Mouse (Mus musculus) left cerebral cortex, postnatal 36 days (tissue): Measurements from ENCODE around the gene Fuom. TPM values are rescaled to one million over a fixed set of nuclear protein-coding genes. Genes with fewer than 3 reads are reported as not detected.
"Not testable (repeated sequence)": the region's sequence is repeated elsewhere in the genome, so short reads cannot be mapped to it uniquely, and the experiment has no call there.

Experiments
- DNase-seq, 2 experiments: peaks; one replicate each; pipeline ENCODE4 v3.0.0; 2021 to 2022; ENCODE audit warnings: low spot score in 2 of 2, mixed read lengths in 1 of 2
- intact Hi-C: fragments of 180-260 bp; cut with DNase I; formaldehyde crosslinking; loops from one replicate; pipeline ENCODE4 v1.15.1; 2025
- total RNA-seq, 2 experiments: library from RNA; stranded (reverse); gene quantifications; 2 replicates each; pipeline ENCODE4 v1.2.3; 2021

Fuom gene
- total RNA-seq, result 10 to 100 TPM; 47.5 to 52.8 TPM

DNA sequence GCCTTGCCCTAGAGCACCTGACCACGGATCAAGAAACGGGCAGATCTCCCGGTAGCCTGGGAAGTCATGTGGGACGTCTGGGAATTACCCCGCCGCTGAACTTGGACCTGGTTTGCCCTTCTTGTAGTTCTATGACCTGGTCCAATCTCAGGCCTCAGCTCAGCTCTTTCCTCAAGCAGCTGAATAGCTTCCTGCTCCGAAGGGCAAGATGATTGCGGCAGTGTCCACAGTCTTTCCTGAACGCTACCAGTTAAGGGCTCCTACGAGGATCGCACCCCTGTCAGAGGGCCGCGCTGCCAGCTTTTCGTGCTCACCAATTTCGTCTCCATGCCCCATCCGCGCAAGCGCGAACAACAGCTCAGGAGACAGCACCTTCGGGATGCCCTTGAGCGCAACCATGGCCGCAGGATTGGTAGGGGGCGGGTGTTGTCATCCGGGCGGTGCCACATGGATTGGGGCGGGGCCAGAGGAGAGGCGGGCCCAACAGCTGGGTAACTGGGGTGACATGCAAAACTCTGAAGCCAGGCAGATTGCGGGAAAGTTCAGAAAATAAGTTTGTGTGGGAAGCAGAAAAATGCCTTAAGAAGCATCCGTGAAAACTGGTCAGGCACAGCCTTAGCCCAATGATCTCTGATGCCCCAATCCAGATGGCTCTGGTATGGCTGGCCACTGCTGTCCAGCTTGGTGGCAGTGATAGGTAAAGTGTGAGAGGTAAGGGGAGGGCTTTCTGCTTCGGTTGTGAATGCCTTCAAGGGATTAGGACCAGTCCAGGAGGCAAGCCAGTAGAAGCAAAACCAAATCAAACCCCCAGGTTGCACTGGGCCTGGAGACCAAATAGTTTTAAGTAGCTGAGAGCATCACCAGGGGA is at the start of gene Fuom:
TSS of gene Fuom (minus strand) at position 449 of the 868 bp plus-strand sequence.
- DNase-seq, result peak; percentile 82 to 86
- intact Hi-C loops, result loop anchor here (1.0 to 2.0 kb wide), 2 partner anchors 14 to 21 kb away; partner anchors contain the start of gene Echs1

DNA sequence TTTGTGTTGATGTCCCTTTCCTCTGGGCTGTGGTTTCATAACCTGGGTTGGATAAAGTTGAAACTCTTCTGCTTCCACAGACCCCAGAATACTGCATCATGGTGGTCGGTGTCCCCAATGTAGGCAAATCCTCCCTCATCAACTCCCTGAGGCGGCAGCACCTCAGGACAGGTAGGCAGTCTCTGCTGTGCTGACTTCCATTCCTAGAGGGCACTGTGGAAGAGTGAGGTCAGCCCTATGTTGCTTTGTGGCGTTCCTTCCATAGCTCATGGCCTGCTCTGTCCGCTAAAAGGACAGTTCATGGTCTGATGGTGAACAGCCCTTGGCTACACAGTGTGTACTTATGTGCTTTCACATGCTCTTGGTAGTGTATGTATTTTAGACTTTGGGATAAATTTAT is 42.3 kb upstream of the Fuom start:
- intact Hi-C loops, result no loop called here
- DNase-seq, result no peak

DNA sequence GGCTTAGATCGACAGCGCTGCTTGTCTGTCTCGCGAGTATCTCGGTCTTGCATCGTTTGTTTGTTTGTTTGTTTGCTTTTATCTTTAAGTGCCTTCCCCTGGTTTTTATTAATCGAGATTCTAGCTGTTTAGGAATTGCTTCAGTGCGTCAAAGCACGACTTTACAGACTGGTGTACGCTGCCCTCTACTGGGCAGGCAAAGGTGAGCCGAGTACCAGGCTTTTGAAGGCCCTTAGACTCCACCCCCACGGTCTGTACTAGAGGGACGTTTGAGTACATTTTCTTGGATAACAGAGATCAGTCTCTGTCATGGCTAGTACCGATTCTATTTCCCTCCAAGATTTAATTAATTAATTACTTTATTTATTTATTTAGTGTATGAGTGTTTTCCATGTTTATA is 39.1 kb upstream of the Fuom start:
- peak in 1 of 2 experiments; percentile 40 for DNase-seq
- intact Hi-C loops, result loop anchor here (2.0 kb wide), 1 partner anchor 63 kb away; no protein-coding TSS in a partner anchor

DNA sequence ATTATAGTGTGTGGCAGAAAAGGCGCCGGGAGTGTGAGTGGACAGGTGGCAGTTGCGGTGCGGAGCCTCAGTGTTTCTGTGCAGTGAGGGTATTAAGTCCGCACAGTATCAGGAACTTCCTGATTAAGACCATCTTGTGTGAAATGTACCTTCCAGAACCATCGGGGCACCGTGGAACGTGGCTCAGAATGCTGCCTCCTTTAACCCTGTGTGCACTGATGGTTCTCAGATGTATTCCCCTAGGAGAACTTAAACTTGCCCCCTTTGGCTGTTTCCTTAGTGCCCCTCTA is 35.7 kb upstream of the Fuom start:
- no peak for DNase-seq

DNA sequence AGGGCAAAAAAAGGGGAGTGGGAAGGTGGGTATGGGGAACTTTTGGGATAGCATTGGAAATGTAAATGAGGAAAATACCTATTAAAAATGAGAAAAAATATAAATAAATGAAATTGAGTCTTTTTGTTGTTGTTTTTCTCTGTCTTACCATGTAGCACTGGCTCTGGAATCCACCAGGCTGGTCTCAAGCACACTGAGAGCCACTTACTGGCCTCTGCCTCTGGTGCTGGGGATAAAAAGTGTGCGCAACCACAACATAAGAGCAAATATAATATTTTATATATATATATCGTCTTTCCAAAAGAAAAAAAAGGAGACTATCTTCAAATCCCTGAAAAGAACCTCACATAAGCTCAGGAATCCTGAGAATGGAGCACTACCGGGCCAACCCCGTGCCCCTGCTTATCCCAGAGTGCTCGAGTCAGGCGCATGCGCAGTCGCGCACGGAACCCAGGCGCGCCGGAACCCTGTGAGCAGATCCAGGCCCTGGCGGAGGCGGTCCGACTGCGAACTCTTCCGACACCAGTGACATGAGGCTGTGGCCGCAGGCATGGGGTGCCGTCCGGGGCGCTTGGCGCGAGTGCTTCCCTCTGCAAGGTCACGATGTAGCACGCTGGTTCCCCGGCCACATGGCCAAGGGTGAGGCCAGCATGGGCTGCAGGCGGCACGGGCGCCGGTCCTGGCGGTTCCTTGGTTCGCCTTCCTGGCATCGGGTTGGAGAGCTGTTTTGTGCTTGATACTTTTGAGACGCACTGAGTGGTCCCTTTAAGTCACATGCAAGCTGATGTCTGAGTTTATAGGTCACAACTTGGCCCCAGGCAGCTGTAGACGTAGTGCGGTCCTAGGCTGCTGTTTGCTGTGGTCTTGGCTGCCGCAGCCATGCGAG is 35.1 kb upstream of the Fuom start, which contains the start of gene Mtg1:
TSS of gene Mtg1 (plus strand) at position 430 of the 886 bp plus-strand sequence.
- peak; percentile 98 for DNase-seq
- intact Hi-C loops, result no loop called here

More for the DNA sequence above, 35.7 kb upstream of the Fuom start:
- intact Hi-C loops, result no loop called here

DNA sequence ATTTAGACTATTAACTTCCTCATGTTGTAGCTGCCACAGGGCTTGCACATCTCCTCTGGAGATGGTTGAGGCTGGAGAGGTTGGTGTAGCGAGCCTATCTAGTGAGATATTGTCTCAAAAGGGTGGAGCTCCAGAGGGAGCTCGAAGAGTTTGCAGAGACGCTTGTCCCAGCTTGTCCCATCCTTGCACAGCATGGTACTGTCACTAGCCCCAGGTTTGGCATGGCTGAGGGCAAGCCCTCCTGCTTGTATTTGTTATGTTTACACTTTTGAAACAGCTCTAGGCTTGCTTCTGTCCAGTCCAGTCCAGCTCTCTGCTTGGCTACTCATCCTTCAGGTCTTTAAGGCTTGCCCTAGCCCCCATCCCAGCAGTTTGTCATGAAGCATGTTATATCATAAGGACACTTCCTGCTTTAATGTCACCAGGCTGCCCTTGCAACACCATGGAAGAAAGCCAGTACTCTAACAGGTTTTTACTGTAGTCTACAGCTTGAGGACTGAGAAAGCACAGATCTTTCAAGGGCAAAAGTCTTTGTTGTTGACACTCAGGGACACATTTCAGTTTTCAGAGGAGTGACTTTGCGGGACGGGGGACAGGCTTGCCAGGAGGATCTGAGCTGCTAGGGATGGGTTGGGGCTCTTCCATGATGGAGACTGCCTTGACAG is 33.0 kb upstream of the Fuom start:
- DNase-seq, result no peak
- intact Hi-C loops, result no loop called here

DNA sequence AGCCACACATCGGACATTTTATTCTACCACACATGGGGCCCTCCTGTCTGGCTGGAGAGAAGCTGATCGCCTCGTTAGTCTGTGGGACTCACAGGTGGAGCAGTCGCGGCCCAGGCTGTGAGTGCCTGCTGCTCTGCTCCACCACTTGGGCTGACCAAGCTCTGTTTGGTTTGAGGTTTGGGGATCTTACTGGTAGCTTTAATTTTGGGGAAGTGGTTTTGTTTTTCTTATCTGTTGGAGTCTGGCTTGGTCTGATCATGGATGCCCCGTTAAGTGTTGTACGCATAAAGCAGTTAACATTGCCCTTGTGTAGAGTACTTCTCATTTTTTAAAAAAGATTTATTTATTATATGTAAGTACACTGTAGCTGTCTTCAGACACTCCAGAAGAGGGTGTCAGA is 31.8 kb upstream of the Fuom start:
- DNase-seq, intact Hi-C loops: not testable (repeated sequence)

DNA sequence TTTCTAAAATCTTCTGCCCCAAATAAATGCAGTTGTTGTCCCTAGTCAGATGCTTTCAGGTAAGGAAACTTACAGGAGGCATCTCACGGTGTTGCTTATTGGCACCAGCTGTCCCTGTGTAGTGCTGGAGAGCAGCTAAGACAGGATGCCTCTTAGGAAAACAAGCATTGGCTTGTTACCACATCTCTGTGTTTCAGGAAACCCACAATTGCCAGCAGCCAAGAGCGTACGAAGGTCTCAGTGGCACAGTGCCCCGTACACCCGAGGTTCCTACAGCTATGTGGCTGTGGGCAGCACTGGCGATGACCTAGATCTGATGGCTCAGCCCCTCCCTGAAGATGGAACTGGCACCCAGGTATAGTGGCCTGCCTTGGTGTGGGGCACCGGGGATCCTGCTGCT is 29.9 kb upstream of the Fuom start:
- DNase-seq, intact Hi-C loops: not testable (repeated sequence)

DNA sequence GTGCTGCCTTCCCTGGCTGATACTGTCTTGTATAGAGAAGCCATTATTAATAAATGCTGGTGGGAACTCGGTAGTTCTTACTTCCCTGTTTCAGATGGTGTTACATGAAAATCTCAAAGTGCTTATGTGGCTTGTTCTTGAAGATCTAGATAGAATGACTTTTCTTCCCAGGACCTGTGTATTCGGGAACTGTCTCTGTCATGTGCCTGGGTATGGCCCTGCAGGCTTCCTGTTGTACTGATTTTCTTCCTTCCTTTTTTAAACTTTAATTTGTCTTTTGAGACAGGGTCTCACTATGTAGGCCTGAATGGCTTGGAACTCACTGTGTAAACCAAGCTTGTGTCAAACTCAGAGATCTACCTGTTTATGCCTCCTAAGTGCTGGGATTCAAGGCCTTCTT is 25.7 kb upstream of the Fuom start:
- intact Hi-C loops, result no loop called here
- DNase-seq, result no peak

DNA sequence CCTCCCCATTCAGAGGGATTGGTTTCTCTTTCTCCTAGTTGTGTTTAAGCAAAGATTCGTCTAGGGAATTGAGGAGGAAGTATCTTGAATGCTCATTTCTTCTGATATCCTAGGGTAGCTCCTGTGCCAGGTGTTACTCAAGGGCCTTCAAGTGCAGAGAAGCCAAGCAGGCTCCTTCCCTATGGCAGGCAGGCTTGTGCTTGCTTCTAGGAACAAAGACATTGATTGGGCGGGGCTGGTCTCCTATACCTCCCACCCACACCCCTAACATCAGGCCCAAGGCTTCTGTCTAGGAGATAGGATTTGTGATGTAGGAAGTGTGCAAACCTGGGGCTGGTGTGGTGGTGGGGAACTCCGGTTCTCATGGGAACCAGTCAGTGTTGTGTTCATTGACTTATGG is 24.7 kb upstream of the Fuom start:
- intact Hi-C loops, result no loop called here
- no peak for DNase-seq

DNA sequence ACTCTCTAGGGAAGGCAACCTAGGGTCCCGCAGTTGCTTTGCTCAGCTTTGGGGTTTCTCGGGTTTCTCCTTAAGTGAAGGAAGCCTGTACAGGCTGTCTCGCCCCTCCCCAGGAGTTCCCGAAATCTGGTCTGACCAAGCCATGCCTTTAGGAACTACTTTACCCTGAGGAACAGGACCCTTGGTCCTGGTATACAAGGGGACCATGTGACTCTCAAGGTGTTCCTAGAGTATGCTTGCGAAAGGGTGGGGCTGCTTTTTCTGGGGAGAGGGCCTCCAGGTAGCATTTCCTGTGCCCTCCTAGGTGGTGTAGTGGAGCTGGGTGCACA is 23.7 kb upstream of the Fuom start:
- intact Hi-C loops, result no loop called here
- no peak for DNase-seq

DNA sequence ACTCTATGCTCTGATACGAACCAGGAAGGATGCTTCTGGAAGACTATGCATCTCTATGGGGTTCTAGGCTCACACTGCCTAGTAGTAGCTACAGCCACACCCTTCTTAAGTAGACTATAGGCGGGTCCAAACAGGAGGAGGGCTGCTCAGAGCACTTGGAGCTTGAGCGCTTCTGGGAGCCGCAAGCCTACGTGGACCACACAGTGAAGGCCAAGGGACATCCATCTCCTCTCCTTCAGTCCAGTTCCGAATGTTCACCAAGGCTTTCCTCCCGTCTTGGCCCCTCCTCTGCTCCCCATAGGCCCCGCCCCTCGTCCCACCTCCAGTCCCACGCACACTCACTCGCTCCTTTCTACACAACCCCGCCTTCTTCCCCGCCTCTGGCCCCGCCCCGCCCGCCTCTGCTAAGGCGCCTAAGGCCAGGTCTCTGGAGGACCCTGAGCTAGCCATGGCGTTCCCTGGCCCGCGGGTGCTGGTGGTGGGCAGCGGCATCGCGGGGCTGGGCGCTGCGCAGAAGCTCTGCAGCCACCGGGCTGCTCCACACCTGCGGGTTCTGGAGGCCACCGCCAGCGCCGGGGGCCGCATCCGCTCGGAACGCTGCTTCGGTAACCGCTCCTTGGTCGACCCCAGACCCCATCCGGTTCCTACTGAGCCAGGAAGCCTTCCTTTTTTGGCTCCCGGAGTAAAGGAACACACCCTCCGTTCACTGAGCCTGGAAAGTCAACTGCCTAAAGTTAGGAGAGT is 23.2 kb upstream of the Fuom start:
- peak; percentile 85 for DNase-seq
- intact Hi-C loops, result no loop called here

DNA sequence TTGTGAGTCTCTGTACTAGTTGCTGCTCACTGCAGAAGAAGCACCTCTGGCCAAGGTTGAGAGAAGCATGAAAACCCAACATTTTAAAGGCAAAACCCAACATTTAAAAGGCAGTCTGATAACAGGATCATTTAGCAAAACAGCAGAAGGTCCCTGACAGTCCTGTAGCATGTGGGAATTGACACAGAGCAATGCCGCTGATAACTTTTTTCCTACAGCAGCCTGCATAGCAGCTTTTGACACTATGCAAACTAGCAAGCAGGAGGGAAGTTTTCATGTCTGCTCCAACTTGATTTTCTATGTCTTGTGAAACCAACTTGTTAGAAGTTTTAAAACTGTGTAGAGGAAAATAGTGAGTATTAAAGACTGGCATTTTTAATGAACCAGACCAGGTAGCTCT is 22.1 kb upstream of the Fuom start:
- no peak for DNase-seq
- intact Hi-C loops, result no loop called here

DNA sequence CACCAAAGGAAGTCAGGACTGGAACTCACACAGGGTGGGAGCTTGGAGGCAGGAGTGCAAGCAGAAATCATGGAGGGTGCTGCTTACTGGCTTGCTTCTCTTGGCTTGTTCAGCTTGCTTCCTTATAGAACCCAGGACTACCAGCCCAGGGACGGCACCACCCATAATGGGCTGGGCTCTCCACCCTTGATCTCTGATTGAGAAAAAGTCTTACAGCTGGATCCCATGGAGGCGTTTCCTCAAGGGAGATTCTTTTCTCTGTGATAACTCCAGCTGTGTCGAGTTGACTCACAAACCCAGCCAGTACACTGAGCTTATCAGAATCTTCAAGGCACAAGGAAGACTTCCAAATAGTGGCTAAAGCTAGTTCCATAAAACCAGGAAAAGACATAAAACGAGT is 20.5 kb upstream of the Fuom start:
- intact Hi-C loops, result no loop called here
- no peak for DNase-seq

DNA sequence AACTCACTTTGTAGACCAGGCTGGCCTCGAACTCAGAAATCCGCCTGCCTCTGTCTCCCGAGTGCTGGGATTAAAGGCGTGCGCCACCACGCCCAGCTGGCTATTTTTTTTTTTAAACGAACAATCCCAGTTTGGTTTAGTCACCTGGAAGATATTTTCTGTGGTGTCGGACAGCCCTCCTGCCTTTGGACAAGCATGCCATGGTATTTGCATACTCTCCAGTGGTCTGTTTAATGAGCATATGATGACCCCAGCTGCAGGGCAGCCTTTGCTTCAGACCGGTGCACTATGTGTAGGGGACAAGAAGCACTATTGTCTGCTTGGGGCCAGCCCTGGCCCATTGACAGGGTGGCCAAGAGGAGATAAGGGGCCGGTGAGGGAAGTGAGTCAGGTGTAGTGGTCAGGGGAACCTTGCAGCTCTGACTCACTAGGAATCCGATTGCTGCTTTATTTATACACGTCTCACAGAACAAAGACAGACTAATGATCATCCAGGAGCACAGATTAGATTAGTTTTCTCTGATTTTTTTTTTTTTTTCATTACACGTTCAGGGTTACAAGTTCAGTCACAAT is 19.2 kb upstream of the Fuom start:
- intact Hi-C loops, result no loop called here

DNA sequence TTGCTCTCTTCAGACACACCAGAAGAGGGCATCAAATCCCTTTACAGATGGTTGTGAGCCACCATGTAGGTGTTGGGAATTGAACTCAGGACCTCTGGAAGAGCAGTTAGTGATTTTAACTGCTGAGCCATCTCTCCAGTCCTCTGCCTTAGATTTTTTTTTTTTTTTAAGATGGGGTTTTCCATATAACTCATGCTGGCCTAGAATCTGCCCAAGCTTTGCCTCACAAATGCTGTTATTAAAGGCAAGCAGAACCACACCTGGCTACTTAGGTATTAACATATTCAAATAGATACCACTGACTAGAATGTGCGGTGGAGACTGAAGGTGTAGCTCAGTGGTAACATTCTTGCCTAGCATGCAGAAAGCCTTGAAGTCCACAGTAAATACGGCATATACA is 18.2 kb upstream of the Fuom start:
- intact Hi-C loops, result no loop called here
- no peak for DNase-seq

More for the DNA sequence above, 19.2 kb upstream of the Fuom start:
- DNase-seq, result no peak

DNA sequence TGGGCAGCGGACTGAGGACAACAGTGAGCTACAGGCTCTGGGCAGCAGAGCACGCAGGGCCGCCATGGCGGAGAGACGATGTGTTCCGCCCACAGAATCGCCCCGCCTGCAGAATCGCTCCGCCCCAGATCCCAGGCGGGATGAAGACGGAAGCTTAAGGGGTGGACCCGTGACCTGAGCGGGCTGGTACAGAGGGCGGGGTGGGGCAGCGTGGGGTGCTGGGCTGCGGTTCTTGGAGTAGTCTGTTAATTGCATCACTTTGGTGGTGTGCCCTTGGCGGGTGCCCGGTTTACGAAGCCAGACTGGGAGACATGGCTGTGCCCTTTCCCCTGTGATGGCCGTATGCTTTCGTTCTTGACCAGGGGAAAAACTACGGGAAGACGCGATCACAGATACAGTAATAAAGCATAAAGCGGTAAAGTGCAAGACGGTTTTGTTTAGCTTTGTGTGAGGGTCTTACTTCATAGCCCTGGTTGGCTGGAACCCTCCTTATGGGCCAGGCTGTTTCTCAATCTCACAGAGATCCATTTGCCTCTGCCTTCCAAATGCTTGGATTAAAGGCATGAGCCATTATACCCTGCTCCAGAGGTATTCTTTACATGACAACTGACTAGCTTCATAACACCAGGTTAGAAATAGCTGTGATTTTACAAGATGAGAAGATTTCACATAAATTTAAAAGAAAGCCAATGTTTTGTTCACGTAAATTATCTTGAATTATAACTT is 14.3 kb upstream of the Fuom start, which contains the start of gene Echs1:
TSS of gene Echs1 (minus strand) at position 148 of the 726 bp plus-strand sequence.
- intact Hi-C loops, result loop anchor here (1.0 to 5.0 kb wide), 2 partner anchors 14 to 34 kb away; partner anchors contain the start of genes Caly and Fuom
- peak; percentile 85 to 86 for DNase-seq
